Mouse (Mus musculus) ES-E14 (cell line): ENCODE data around the gene Gm14180. TPM values are rescaled to one million over a fixed set of nuclear protein-coding genes. Genes with fewer than 3 reads are reported as not detected.
"Not testable (repeated sequence)": the region's sequence is repeated elsewhere in the genome, so short reads cannot be mapped to it uniquely, and the experiment has no call there.

Source experiments
- DNase-seq: peaks from one replicate; pipeline ENCODE4 v3.0.0-alpha.2; 2013; ENCODE audit warnings: low read depth, low spot score
- H3K27ac ChIP-seq: 2 replicates; pipeline ENCODE4 v1.5.1; 2012; ENCODE audit warnings: low read depth, mild to moderate bottlenecking, low read length, moderate library complexity, mixed read lengths; ENCODE audit not compliant: poor library complexity, insufficient read depth, severe bottlenecking
- H3K36me3 ChIP-seq: 2 replicates; pipeline ENCODE4 v1.6.1; 2012; ENCODE audit warnings: mild to moderate bottlenecking, low read length, moderate library complexity, mixed read lengths; ENCODE audit not compliant: control insufficient read depth, poor library complexity, insufficient read depth, severe bottlenecking
- H3K4me1 ChIP-seq, 2 experiments: fragments of 150-350 bp in 1 of 2; sonication (generic) in 1 of 2; 2 replicates each; pipeline ENCODE4 v1.6.1; 2012; ENCODE audit warnings: low read length in 2 of 2, mild to moderate bottlenecking in 1 of 2, mixed read lengths in 1 of 2; ENCODE audit not compliant: control insufficient read depth in 2 of 2, insufficient read depth in 2 of 2, poor library complexity in 1 of 2
- H3K4me3 ChIP-seq, 2 experiments: fragments of 150-350 bp in 1 of 2; sonication (generic) in 1 of 2; 2 replicates each; pipeline ENCODE4 v1.5.1; 2012; ENCODE audit warnings: low read length in 2 of 2, low read depth in 1 of 2, mild to moderate bottlenecking in 1 of 2, mixed read lengths in 1 of 2; ENCODE audit not compliant: insufficient read depth in 1 of 2, poor library complexity in 1 of 2, severe bottlenecking in 1 of 2
- H3K9ac ChIP-seq: 2 replicates; pipeline ENCODE4 v1.6.1; 2012; ENCODE audit warnings: low read depth, mild to moderate bottlenecking, low read length, mixed read lengths; ENCODE audit not compliant: poor library complexity, insufficient read depth, severe bottlenecking
- H3K9me3 ChIP-seq: fragments of 150-350 bp; sonication (generic); 2 replicates; pipeline ENCODE4 v1.6.1; 2012; ENCODE audit warnings: low read depth, mild to moderate bottlenecking, low read length; ENCODE audit not compliant: control insufficient read depth, insufficient read depth
- CHD2 ChIP-seq: IDR thresholded peaks from 2 replicates; pipeline ENCODE4 v1.6.1; 2014; ENCODE audit warnings: mild to moderate bottlenecking, low read depth, low read length, inconsistent platforms
- HCFC1 ChIP-seq: IDR thresholded peaks from 2 replicates; pipeline ENCODE4 v1.6.1; 2012; ENCODE audit warnings: low read length, inconsistent platforms, borderline replicate concordance; ENCODE audit not compliant: insufficient read depth
- MAFK ChIP-seq: IDR thresholded peaks from 2 replicates; pipeline ENCODE4 v1.6.1; 2014; ENCODE audit warnings: mild to moderate bottlenecking, low read depth, low read length, inconsistent platforms; ENCODE audit not compliant: insufficient read depth
- ZC3H11A ChIP-seq: IDR thresholded peaks from 2 replicates; pipeline ENCODE4 v1.6.1; 2012; ENCODE audit warnings: low read depth, mild to moderate bottlenecking, inconsistent platforms, low read length, borderline replicate concordance
- ZNF384 ChIP-seq: IDR thresholded peaks from 2 replicates; pipeline ENCODE4 v1.6.1; 2012; ENCODE audit warnings: low read depth, low read length, inconsistent platforms
- in situ Hi-C, 2 experiments: fragments of 600-800 bp; cut with MboI; formaldehyde crosslinking; loops; one replicate each; pipeline ENCODE4 v1.15.1; 2025; ENCODE audit warnings: low sequenced_read_pairs in 2 of 2, inconsistent platforms in 1 of 2; ENCODE audit not compliant: unreplicated experiment in 2 of 2
- total RNA-seq: library from RNA; depleted of rRNA; stranded (reverse); fragments of 300-350 nt; gene quantifications from 2 replicates; pipeline ENCODE4 v1.2.3, GENCODE M21; 2012

Gm14180 gene
- total RNA-seq, 1 experiment, result not detected

- no peak for DNase-seq
- Histone ChIP-seq H3K36me3 (no peaks in the 10 kb centered on the region), H3K27ac (no peak overlapping the region), H3K9me3 (no peaks in the 10 kb centered on the region), H3K9ac (no peak overlapping the region), H3K4me1 (no peaks in the 10 kb centered on the region), H3K4me3 (no peak overlapping the region)
- in situ Hi-C loops, result no loop called here
- no peak for TF ChIP-seq ZNF384
- no peak for TF ChIP-seq ZC3H11A
- no peak for TF ChIP-seq HCFC1
- TF ChIP-seq MAFK, result no peak
- TF ChIP-seq CHD2, result no peak
These were observed 24.8 kb upstream of the Gm14180 start for GRCm38 (mm10) chr11:99758877-99759276.

DNA sequence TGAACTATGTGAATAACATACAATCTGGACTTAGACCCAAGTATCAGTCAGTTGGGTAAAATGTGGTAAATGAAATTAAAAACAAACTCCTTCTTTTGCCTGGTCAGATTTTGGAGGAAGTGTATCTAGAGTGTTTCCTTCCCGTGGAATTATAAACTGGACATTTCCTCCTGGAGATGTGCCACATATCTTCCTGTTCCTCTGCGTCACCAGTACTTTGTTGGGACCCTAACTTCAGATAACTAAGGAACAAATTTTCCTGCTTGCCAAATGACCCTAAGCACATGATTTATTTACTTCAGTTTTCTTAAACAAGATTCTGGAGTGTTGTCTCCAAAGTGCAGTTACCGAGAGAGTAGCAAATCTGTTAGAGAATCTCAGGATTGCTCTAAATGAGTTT lies 9.9 kb upstream of the Gm14180 start:
- no peak for DNase-seq
- Histone ChIP-seq H3K4me3 (no peak overlapping the region), H3K9ac (no peak overlapping the region), H3K9me3 (no peaks in the 10 kb centered on the region), H3K36me3 (no peaks in the 10 kb centered on the region), H3K27ac (no peak overlapping the region), H3K4me1 (no peaks in the 10 kb centered on the region)
- in situ Hi-C loops, result no loop called here
- TF ChIP-seq CHD2 (no peak), MAFK (no peak), ZNF384 (no peak), ZC3H11A (no peak), HCFC1 (no peak)

DNA sequence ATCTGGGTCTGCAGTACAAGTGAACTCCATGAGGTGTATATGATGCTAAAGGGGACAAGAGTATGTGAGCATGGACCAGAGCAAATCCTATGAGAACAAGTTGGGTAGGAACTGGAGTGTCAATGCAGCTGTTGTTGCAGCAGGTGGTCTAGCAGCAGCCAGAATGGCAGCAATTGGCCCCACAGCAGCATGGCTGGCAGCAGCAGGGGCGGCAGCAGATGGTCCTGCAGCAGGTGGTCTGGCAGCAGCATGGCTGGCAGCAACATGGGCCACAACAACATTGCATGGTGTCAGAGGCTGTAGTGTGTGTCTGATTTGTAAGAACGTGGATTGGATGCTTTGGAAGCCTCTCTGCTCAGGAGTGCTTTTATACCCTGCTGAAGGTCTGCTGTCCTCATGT lies 10.0 kb downstream of the Gm14180 start:
- in situ Hi-C loops, result no loop called here
- Histone ChIP-seq H3K27ac (no peak overlapping the region), H3K36me3 (no peaks in the 10 kb centered on the region), H3K9me3 (no peaks in the 10 kb centered on the region), H3K4me3 (no peak overlapping the region), H3K9ac (no peak overlapping the region), H3K4me1 (no peaks in the 10 kb centered on the region)
- no peak for DNase-seq
- TF ChIP-seq CHD2 (no peak), ZNF384 (no peak), HCFC1 (no peak), MAFK (no peak), ZC3H11A (no peak)

DNA sequence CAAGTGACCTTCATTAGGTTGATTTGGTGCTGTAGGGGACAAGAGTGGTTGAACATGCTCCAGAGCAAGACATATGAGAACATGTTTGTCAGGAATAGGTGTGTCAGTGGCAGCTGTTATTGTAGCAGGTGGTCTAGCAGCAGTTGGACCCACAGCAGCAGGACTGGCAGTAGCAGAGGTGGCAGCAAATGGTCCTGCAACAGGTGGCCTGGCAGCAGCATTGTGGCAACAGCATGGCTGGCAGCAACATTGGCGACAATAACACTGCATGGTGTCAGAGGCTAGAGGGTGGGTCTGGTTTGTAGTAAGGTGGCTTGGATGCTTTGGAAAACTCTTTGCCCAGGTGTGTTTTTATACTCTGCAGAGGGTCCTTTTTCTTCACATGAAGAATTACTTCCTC lies 15.3 kb downstream of the Gm14180 start:
- DNase-seq, result no peak
- no peak overlapping the region for H3K9ac ChIP-seq
- no peak for TF ChIP-seq ZC3H11A
- no peak for TF ChIP-seq CHD2
- no peak for TF ChIP-seq MAFK
- TF ChIP-seq HCFC1, result no peak
- TF ChIP-seq ZNF384, result no peak
- H3K4me3 ChIP-seq, result no peak overlapping the region
- in situ Hi-C loops, result no loop called here
- no peaks in the 10 kb centered on the region for H3K4me1 ChIP-seq
- no peak overlapping the region for H3K27ac ChIP-seq
- H3K36me3 ChIP-seq, result no peaks in the 10 kb centered on the region
- H3K9me3 ChIP-seq, result no peaks in the 10 kb centered on the region

GRCm38 (mm10) chr11:99690463-99690862 lies 43.6 kb downstream of the Gm14180 start, which contains the start of gene Gm14190:
TSS of gene Gm14190 (minus strand) at chr11:99690740.
- no peak within 1 kb of the TSS for H3K4me3 ChIP-seq
- TF ChIP-seq ZC3H11A (no peak), CHD2 (no peak), HCFC1 (no peak), ZNF384 (no peak), MAFK (no peak)
- H3K4me1 ChIP-seq, result no peaks in the 10 kb centered on the region
- no peaks in the 10 kb centered on the region for H3K36me3 ChIP-seq
- H3K27ac ChIP-seq, result no peak within 1 kb of the TSS
- no peaks in the 10 kb centered on the region for H3K9me3 ChIP-seq
- H3K9ac ChIP-seq, result no peak within 1 kb of the TSS
- in situ Hi-C loops, result no loop called here
- DNase-seq, result no peak

- H3K27ac ChIP-seq, in situ Hi-C loops, H3K36me3 ChIP-seq, H3K9me3 ChIP-seq, H3K4me3 ChIP-seq, H3K4me1 ChIP-seq, H3K9ac ChIP-seq, DNase-seq: not testable (repeated sequence)
These were observed 48.9 kb downstream of the Gm14180 start for GRCm38 (mm10) chr11:99685235-99685634.
